Mouse (Mus musculus) liver, embryonic 14 days (tissue): ENCODE data around the gene Olfr1484. TPM values are rescaled to one million over a fixed set of nuclear protein-coding genes. Genes with fewer than 3 reads are reported as not detected.

ENCODE experiments used
- polyA plus RNA-seq: library from polyadenylated mRNA; depleted of rRNA; stranded (reverse); fragments of >200 nt; gene quantifications from 2 replicates; pipeline ENCODE4 v1.2.3, GENCODE M21; 2012; rRNA removed

Olfr1484 gene
- polyA plus RNA-seq = not detected in 2 replicates

DNA sequence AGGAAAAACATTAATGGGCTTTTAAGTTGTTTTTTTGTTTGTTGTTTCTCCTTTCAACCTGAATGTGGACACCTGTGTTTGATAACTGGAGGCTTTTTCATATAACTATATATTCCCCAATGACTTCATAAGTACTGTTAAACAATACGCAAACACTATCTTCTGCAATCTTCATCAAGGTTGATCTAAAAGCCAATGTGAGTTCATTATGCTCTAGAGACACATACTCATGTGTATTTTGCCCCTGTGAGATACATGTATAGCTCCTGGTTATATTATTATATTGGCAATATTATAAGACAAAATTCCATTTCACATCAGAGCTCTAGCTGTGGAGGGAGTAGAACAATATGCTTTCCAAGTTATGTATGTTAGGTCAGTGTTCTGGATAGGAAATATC is at the start of gene Olfr1484:
TSS of gene Olfr1484 (plus strand) at position 301 of the 400 bp plus-strand sequence.

GRCm38 (mm10) chr19:13617075-13617474 is 33.8 kb downstream of the Olfr1484 start, which contains the start of gene Olfr1487:
Olfr1487 (plus strand) TSS chr19:13617375.

DNA sequence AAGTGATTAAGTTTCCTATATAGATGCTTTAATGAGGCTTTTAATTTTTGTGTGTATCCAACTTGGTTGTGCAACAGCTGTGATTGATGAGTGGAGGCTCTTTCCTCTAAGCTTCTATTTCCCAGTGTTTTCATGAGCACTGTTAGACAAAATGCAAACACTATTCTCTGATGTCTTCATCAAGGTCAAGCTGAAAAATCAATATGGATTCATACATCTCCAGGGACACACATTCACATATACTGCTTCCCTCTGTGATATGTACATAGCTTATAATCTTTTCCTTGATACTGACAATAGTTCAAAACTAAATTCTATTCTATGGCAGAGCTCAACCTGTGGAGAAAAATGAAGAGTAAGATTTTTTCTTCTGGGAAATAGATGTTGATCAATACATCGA is 48.0 kb downstream of the Olfr1484 start, which contains the start of gene Olfr1489:
TSS of gene Olfr1489 (plus strand) at position 301 of the 400 bp plus-strand sequence.

Other genes with a start within 250 kb of the Olfr1484 start
- not detected in 2 replicates for gene Olfr1466, start 244.6 kb upstream of the Olfr1484 start, polyA plus RNA-seq
- not detected in 2 replicates for gene Olfr1467, start 221.3 kb upstream of the Olfr1484 start, polyA plus RNA-seq
- not detected in 2 replicates for gene Olfr1469, start 175.7 kb upstream of the Olfr1484 start, polyA plus RNA-seq
- gene Olfr1471, start 140.1 kb upstream of the Olfr1484 start, polyA plus RNA-seq = not detected in 2 replicates
- gene Olfr1472, start 127.4 kb upstream of the Olfr1484 start, polyA plus RNA-seq = not detected in 2 replicates
- gene Olfr1474, start 113.9 kb upstream of the Olfr1484 start, polyA plus RNA-seq = not detected in 2 replicates
- not detected in 2 replicates for gene Olfr1475, start 103.3 kb upstream of the Olfr1484 start, polyA plus RNA-seq
- not detected in 2 replicates for gene Olfr1477, start 83.0 kb upstream of the Olfr1484 start, polyA plus RNA-seq
- gene Olfr1480, start 55.6 kb upstream of the Olfr1484 start, polyA plus RNA-seq = not detected in 2 replicates
- not detected in 2 replicates for gene Olfr1487, start 33.9 kb downstream of the Olfr1484 start, polyA plus RNA-seq
- gene Olfr1489, start 48.1 kb downstream of the Olfr1484 start, polyA plus RNA-seq = not detected in 2 replicates
- not detected in 2 replicates for gene Olfr1490, start 67.6 kb downstream of the Olfr1484 start, polyA plus RNA-seq
- gene Olfr1491, start 113.8 kb downstream of the Olfr1484 start, polyA plus RNA-seq = not detected in 2 replicates
- gene Olfr1493-ps1, start 139.8 kb downstream of the Olfr1484 start, polyA plus RNA-seq = not detected in 2 replicates
- gene Olfr1494, start 156.2 kb downstream of the Olfr1484 start, polyA plus RNA-seq = not detected in 2 replicates
- not detected in 2 replicates for gene Olfr1495, start 181.1 kb downstream of the Olfr1484 start, polyA plus RNA-seq
- not detected in 2 replicates for gene Olfr1496, start 194.4 kb downstream of the Olfr1484 start, polyA plus RNA-seq
- gene Olfr1497, start 214.7 kb downstream of the Olfr1484 start, polyA plus RNA-seq = not detected in 2 replicates
- gene Olfr1499, start 235.9 kb downstream of the Olfr1484 start, polyA plus RNA-seq = not detected in 2 replicates
- gene Olfr1500, start 247.0 kb downstream of the Olfr1484 start, polyA plus RNA-seq = not detected in 2 replicates